Mouse (Mus musculus) intestine, embryonic 14.5 days (tissue): ENCODE measurements around the gene Sept6. TPM values are rescaled to one million over a fixed set of nuclear protein-coding genes. Genes with fewer than 3 reads are reported as not detected.

Experiments
- ATAC-seq: fragments of 200-750 bp; cut with Nextera tagmentation; replicated peaks from 2 replicates; pipeline ENCODE4 v1.8.0; 2017; ENCODE audit warnings: low read depth, moderate number of reproducible peaks, moderate TSS enrichment, moderate library complexity; ENCODE audit not compliant: low FRiP score, low TSS enrichment
- DNase-seq: peaks from one replicate; pipeline ENCODE4 v3.0.0-alpha.2; 2018; ENCODE audit warnings: low spot score
- H3K27ac ChIP-seq: fragments of 300-500 bp; sonication (generic); 2 replicates; pipeline ENCODE4 v1.5.1; 2014; ENCODE audit warnings: low read depth, mild to moderate bottlenecking, control low read depth
- H3K27me3 ChIP-seq: fragments of 300-500 bp; sonication (generic); replicated peaks from 2 replicates; pipeline ENCODE4 v1.6.1; 2014; ENCODE audit warnings: low read length, control low read depth; ENCODE audit not compliant: control insufficient read depth, insufficient read depth
- H3K36me3 ChIP-seq: fragments of 300-500 bp; sonication (generic); 2 replicates; pipeline ENCODE4 v1.6.1; 2014; ENCODE audit warnings: low read length, control low read depth; ENCODE audit not compliant: control insufficient read depth, insufficient read depth
- H3K4me1 ChIP-seq: fragments of 300-500 bp; sonication (generic); replicated peaks from 2 replicates; pipeline ENCODE4 v1.6.1; 2014; ENCODE audit warnings: low read length, control low read depth, mixed read lengths; ENCODE audit not compliant: control insufficient read depth, insufficient read depth
- H3K4me2 ChIP-seq: fragments of 300-500 bp; sonication (generic); 2 replicates; pipeline ENCODE4 v1.6.1; 2014; ENCODE audit warnings: low read length
- H3K4me3 ChIP-seq: fragments of 300-500 bp; sonication (generic); 2 replicates; pipeline ENCODE4 v1.5.1; 2014; ENCODE audit warnings: low read depth, low read length, control low read depth, mixed read lengths
- H3K9ac ChIP-seq: fragments of 300-500 bp; sonication (generic); 2 replicates; pipeline ENCODE4 v1.6.1; 2014; ENCODE audit warnings: mild to moderate bottlenecking, low read length
- H3K9me3 ChIP-seq: fragments of 300-500 bp; sonication (generic); 2 replicates; pipeline ENCODE4 v1.6.1; 2016; ENCODE audit warnings: low read length, control low read depth; ENCODE audit not compliant: control insufficient read depth
- WGBS: fragments of 180-500 bp; shearing (Covaris S2); extraction: QIAGEN DNeasy Blood & Tissue Kit; methylation state at CpG from one replicate; pipeline ENCODE4 v1.1.7; 2014; 5-methylcytosine and 5-hydroxymethylcytosine counted together
- polyA plus RNA-seq: library from polyadenylated mRNA; unstranded; fragments of >200 nt; fragmentation: Nextera tagmentation; extraction: Ambion mirVana; gene quantifications from 2 replicates; pipeline ENCODE4 v1.2.1, GENCODE M21; 2014

The Sept6 gene
- polyA plus RNA-seq, 1 experiment from 2014 or later = 19.9 TPM

- H3K4me2 ChIP-seq = no peak overlapping the region
- DNase-seq (no peak), ATAC-seq (no peak)
- H3K4me1 ChIP-seq = no peaks in the 10 kb centered on the region
- no peaks in the 10 kb centered on the region for H3K36me3 ChIP-seq
- H3K4me3 ChIP-seq = no peak overlapping the region
- no peaks in the 10 kb centered on the region for H3K9me3 ChIP-seq
- no peak overlapping the region for H3K9ac ChIP-seq
- H3K27me3 ChIP-seq = no peaks in the 10 kb centered on the region
- 91% methylated on average over 2 of the region's 2 CpGs for WGBS
- no peak overlapping the region for H3K27ac ChIP-seq
Observed at GRCm38 (mm10) chrX:36977863-36978262, 13.7 kb downstream of the Sept6 start.

- H3K36me3 ChIP-seq = no peaks in the 10 kb centered on the region
- no peaks in the 10 kb centered on the region for H3K27me3 ChIP-seq
- no peak overlapping the region for H3K4me3 ChIP-seq
- H3K9ac ChIP-seq = no peak overlapping the region
- no peaks in the 10 kb centered on the region for H3K9me3 ChIP-seq
- no peaks in the 10 kb centered on the region for H3K4me1 ChIP-seq
- DNase-seq (no peak), ATAC-seq (no peak)
- no peak overlapping the region for H3K27ac ChIP-seq
- WGBS = 90% methylated on average over 7 of the region's 7 CpGs
- H3K4me2 ChIP-seq = no peak overlapping the region
Observed at GRCm38 (mm10) chrX:36976980-36977379, 14.6 kb downstream of the Sept6 start.

- 74% methylated on average over 4 of the region's 4 CpGs for WGBS
- no peak for DNase-seq
Observed at GRCm38 (mm10) chrX:36976272-36976671, 15.3 kb downstream of the Sept6 start.

GRCm38 (mm10) chrX:36974905-36975304 is 16.7 kb downstream of the Sept6 start:
- no peak overlapping the region for H3K9ac ChIP-seq
- no peaks in the 10 kb centered on the region for H3K4me1 ChIP-seq
- H3K36me3 ChIP-seq = no peaks in the 10 kb centered on the region
- H3K9me3 ChIP-seq = no peaks in the 10 kb centered on the region
- H3K27me3 ChIP-seq = no peaks in the 10 kb centered on the region
- no peak overlapping the region for H3K27ac ChIP-seq
- no peak for DNase-seq
- no peak for ATAC-seq
- 55% methylated on average over 5 of the region's 5 CpGs for WGBS
- no peak overlapping the region for H3K4me2 ChIP-seq
- no peak overlapping the region for H3K4me3 ChIP-seq

More at GRCm38 (mm10) chrX:36976272-36976671, 15.3 kb downstream of the Sept6 start:
- Histone ChIP-seq H3K4me2 (no peak overlapping the region), H3K36me3 (no peaks in the 10 kb centered on the region), H3K27ac (no peak overlapping the region), H3K9ac (no peak overlapping the region), H3K4me3 (no peak overlapping the region), H3K4me1 (no peaks in the 10 kb centered on the region), H3K9me3 (no peaks in the 10 kb centered on the region), H3K27me3 (no peaks in the 10 kb centered on the region)
- ATAC-seq = no peak

GRCm38 (mm10) chrX:36972951-36973471 is 18.6 kb downstream of the Sept6 start:
- Histone ChIP-seq H3K9ac (no peak overlapping the region), H3K36me3 (no peaks in the 10 kb centered on the region), H3K4me1 (no peaks in the 10 kb centered on the region), H3K27ac (no peak overlapping the region), H3K27me3 (no peaks in the 10 kb centered on the region), H3K4me3 (no peak overlapping the region), H3K4me2 (no peak overlapping the region), H3K9me3 (no peaks in the 10 kb centered on the region)
- WGBS = 67% methylated on average over 5 of the region's 5 CpGs
- DNase-seq = no peak
- ATAC-seq = no peak

- Histone ChIP-seq H3K9me3 (no peaks in the 10 kb centered on the region), H3K9ac (no peak overlapping the region), H3K36me3 (no peaks in the 10 kb centered on the region), H3K4me2 (no peak overlapping the region), H3K27me3 (no peaks in the 10 kb centered on the region), H3K27ac (no peak overlapping the region), H3K4me3 (no peak overlapping the region), H3K4me1 (no peaks in the 10 kb centered on the region)
- 88% methylated on average over 4 of the region's 4 CpGs for WGBS
- DNase-seq (no peak), ATAC-seq (no peak)
Observed at GRCm38 (mm10) chrX:36971156-36971555, 20.4 kb downstream of the Sept6 start.

- DNase-seq = no peak
- Histone ChIP-seq H3K4me2 (no peak overlapping the region), H3K4me3 (no peak overlapping the region), H3K27me3 (no peaks in the 10 kb centered on the region), H3K36me3 (no peaks in the 10 kb centered on the region), H3K9ac (no peak overlapping the region), H3K4me1 (no peaks in the 10 kb centered on the region), H3K9me3 (no peaks in the 10 kb centered on the region), H3K27ac (no peak overlapping the region)
- no peak for ATAC-seq
- 72% methylated on average over 4 of the region's 4 CpGs for WGBS
Observed at GRCm38 (mm10) chrX:36969501-36969900, 22.1 kb downstream of the Sept6 start.

- ATAC-seq = no peak
- Histone ChIP-seq H3K4me1 (no peaks in the 10 kb centered on the region), H3K27me3 (no peaks in the 10 kb centered on the region), H3K9me3 (no peaks in the 10 kb centered on the region), H3K36me3 (no peaks in the 10 kb centered on the region), H3K4me3 (no peak overlapping the region), H3K9ac (no peak overlapping the region), H3K4me2 (no peak overlapping the region), H3K27ac (no peak overlapping the region)
- DNase-seq = no peak
- WGBS = 84% methylated on average over 2 of the region's 2 CpGs
Observed at GRCm38 (mm10) chrX:36956674-36957073, 34.9 kb downstream of the Sept6 start.

- H3K4me3 ChIP-seq = no peak overlapping the region
- H3K4me1 ChIP-seq = no peaks in the 10 kb centered on the region
- DNase-seq (no peak), ATAC-seq (no peak)
- H3K9me3 ChIP-seq = no peaks in the 10 kb centered on the region
- H3K4me2 ChIP-seq = no peak overlapping the region
- 83% methylated on average over 3 of the region's 3 CpGs for WGBS
- H3K27me3 ChIP-seq = no peaks in the 10 kb centered on the region
- 0 out of 2 replicates have a peak, but pooled peaks cover 3% of the 10 kb centered on the region for H3K36me3 ChIP-seq
- H3K9ac ChIP-seq = no peak overlapping the region
- no peak overlapping the region for H3K27ac ChIP-seq
Observed at GRCm38 (mm10) chrX:36941106-36941505, 50.5 kb downstream of the Sept6 start.
